Mouse (Mus musculus): ENCODE data around the gene Igf2bp1.
A peak's percentile ranks its signal among the peaks of the same experiment; 100 is the strongest.
"Not testable (repeated sequence)": the region's sequence is repeated elsewhere in the genome, so short reads cannot be mapped to it uniquely, and the experiment has no call there.

Gene Igf2bp1

GRCm38 (mm10) chr11:95959152-95959551 is 46.6 kb downstream of the Igf2bp1 start:
- no peak for DNase-seq (ENCODE audit: low read depth, low spot score)

DNA sequence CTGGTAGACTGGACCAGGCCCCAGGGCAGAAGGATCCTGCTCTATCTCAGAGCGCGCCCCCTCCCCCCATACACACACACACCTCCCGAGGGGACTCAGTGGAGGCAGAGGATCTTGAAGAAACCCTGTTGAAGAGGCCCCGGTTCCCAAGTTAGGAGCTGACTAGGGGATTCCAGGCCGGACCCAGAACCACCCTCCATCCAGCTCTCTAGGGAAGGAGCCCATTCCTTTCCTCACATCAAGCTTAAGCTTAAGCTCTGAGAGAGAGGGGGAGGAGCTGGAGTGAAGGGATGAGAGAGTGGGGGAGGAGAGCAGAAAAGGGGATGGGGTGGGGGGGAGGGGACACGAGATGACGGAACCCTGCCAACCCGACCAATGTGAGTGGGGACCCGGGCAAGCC is 47.5 kb downstream of the Igf2bp1 start:
- no peak for DNase-seq (ENCODE audit: low read depth, low spot score)

DNA sequence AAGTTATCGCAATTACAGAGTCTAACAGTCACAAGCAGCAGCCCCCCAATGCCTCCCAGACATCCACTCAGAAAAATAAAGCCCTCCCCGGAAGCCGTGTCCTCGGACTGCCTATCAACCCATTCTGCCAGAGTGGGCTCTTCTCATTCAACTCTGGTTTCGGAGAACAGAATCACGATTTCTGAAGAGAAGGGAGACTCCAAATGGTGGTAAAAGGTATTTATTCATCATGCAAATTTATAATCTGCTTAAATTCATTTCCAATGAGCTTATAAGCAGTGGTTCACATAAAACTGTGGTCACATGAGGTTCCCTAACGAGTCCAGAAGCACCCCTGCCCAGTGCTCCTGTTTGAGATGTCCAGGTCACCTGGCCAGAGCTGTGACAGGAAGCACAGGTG is 48.3 kb downstream of the Igf2bp1 start:
- DNase-seq (ENCODE audit: low read depth, low spot score) = peak; percentile 11

GRCm38 (mm10) chr11:95953313-95953712 is 52.4 kb downstream of the Igf2bp1 start:
- DNase-seq (ENCODE audit: low read depth, low spot score) = no peak

- no peak for DNase-seq (ENCODE audit: low read depth, low spot score)
Measured at GRCm38 (mm10) chr11:95945838-95946472, 59.8 kb downstream of the Igf2bp1 start.

- DNase-seq (ENCODE audit: low read depth, low spot score) = no peak
Measured at GRCm38 (mm10) chr11:95939828-95940507, 65.8 kb downstream of the Igf2bp1 start.

- no peak for DNase-seq (ENCODE audit: low read depth, low spot score)
Measured at GRCm38 (mm10) chr11:95936409-95936808, 69.3 kb downstream of the Igf2bp1 start.

GRCm38 (mm10) chr11:95932168-95932567 is 73.6 kb downstream of the Igf2bp1 start:
- DNase-seq (ENCODE audit: low read depth, low spot score) = not testable (repeated sequence)

- no peak for DNase-seq (ENCODE audit: low read depth, low spot score)
Measured at GRCm38 (mm10) chr11:95926398-95926797, 79.3 kb downstream of the Igf2bp1 start.

DNA sequence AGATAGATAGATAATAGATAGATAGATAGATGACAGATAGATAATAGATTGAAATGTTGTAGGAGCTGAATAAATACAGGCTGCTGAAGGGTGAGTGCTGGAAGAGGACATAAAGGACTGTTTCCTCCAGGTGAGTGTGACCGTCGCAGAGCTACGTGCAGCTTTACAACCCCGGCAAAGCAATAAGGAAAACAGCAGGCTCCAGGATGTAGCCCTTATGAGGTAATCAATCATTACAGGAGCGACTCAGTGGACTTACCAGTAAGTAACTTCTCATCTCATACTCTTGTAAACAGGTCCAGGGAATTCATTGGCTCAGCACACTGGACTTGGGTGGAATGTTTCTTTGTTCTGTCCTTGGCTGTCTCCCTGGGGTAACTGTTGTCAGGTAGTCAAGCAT is 79.8 kb downstream of the Igf2bp1 start:
- no peak for DNase-seq (ENCODE audit: low read depth, low spot score)

DNA sequence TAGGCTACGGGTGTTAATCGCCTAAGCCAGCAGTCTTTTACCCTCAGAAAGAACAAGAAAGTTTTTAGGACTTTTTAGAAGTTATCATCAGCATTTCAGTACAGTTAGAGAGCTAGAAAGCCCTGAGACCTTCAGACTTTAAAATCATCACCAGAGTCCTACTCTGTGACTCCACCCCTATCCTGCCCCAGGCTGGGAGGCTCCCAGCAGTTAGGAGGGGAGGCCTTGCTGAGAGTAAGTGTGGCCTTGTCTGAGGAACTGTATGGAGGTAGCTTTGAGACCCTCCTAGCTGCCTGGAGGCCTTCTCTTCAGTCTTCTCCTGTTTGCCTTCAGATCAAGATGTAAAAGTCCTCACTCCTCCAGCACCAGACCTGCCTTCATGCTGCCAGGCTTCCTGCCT is 81.5 kb downstream of the Igf2bp1 start:
- no peak for DNase-seq (ENCODE audit: low read depth, low spot score)

GRCm38 (mm10) chr11:95923477-95923876 is 82.3 kb downstream of the Igf2bp1 start:
- DNase-seq (ENCODE audit: low read depth, low spot score) = not testable (repeated sequence)

GRCm38 (mm10) chr11:95921991-95922621 is 83.6 kb downstream of the Igf2bp1 start:
- DNase-seq (ENCODE audit: low read depth, low spot score) = no peak

DNA sequence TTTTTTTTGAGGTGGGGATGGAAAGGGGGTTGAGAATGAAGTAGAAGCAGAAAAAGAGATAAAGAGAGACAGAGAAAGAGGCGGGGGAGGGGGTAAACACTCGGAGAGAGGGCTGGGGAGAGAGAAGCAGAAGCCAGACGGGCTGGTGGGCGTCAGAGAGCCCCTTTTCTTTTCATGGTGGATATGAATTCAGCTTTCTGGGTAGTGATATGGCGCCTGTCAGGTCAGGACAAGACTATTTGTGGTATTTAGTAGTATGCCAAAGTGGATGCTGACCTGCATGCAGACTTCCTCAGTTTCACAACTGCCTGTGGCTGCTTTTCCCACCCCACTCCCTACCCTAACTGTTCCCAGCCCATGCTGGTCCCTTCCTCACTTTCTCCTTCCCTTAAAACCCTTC is 89.3 kb downstream of the Igf2bp1 start:
- no peak for DNase-seq (ENCODE audit: low read depth, low spot score)

DNA sequence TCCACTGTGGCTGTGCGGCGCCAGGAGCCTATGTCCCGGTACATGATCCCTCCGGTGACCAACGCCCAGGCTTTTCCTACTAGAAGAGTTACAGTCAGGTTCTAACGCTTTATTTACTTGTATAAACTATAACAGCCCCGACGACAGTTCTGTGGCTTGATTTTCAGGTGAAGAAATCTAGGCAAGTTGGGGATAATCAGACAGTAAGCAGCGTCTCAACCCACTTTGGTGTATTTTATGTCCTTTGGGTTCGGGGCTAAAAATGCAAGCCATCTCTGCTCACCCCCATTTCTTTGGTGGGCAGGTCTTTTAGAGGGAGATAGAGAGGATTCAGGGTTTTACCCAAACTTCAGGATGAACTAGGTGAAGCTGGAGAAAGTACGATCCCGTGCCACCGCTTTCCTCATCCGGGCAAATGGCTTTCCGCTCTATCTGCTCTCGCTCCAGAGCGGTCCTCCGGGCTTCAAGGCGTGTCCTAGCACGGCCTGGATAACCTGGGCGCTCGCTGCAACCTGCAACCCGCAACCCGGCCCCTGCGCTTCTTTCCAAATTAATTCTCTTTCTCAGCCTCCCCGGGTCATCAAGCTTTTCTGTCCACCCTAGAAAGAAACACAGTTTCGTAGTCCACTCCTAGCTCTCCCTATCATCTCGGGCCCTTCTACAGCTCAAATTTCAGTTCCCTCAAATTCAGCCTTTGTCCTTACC is 90.6 kb downstream of the Igf2bp1 start:
- DNase-seq (ENCODE audit: low read depth, low spot score) = no peak

GRCm38 (mm10) chr11:95914571-95914991 is 91.2 kb downstream of the Igf2bp1 start, which contains the start of gene B4galnt2:
Gene B4galnt2 (minus strand): TSS chr11:95914891.
- peak; percentile 31 for DNase-seq (ENCODE audit: low read depth, low spot score)

DNA sequence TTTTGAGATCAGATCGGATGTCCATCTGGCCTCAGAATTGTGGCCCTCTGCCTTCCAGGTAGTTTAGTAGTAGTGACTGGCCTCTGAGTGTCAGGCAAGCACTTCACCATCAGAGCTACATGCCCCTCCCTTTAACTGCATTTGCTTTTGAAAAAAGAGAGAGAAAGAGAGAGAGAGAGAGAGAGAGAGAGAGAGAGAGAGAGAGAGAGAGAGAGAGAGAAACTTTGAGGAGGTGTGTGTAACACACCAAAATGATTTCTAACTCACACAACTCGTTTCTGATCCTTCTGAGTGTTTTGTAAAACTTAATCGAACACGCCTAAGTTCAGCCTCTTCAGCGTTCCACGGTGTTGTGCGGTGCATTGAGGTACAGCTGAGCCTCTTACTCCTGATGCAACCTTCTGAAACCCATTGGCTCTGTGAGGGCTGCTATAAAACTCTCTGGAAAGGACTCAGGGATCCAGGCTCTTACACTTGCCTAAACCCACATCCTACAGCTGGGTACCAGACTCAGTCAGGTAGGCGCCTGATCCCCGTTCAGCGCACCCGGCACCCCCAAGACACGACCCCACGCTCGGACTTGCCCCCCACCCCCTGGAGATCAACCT is 91.7 kb downstream of the Igf2bp1 start:
- DNase-seq (ENCODE audit: low read depth, low spot score) = no peak

GRCm38 (mm10) chr11:95911579-95911978 is 94.2 kb downstream of the Igf2bp1 start:
- DNase-seq (ENCODE audit: low read depth, low spot score) = no peak

- no peak for DNase-seq (ENCODE audit: low read depth, low spot score)
Measured at GRCm38 (mm10) chr11:95907805-95908524, 97.8 kb downstream of the Igf2bp1 start.
